ENCODE assay signal across 13 mouse cellular contexts in the genomic region with DNA sequence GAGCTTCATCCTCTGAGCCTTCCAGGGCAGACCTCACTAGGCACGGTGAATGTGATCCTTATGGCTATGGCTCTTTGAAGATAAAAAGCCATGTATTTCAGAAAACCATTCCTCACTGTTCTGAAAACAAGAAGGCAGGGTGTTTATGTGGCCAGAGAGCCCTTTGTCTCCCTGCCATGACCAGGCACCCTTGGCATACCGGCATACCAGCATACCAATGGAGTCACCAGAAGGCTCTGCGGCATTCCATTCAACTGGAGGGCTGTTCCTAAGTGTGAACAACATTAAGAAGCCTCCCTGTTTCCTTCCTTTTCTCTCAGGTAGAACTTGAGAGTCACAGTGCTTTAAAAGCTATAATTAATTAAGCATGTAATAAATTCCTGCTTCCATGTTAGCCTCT.
A peak's percentile ranks its signal among the peaks of the same experiment; 100 is the strongest.
DNase-seq lines count a peak whose midpoint lies in the region; ATAC-seq and TF ChIP-seq lines count a peak whose summit lies in the region.
"Had no signal": no experiment of that assay in that cellular context is flagged by ENCODE, and none has a peak within 500 bp of the region (broad histone marks: within the 10 kb centered on the region; RNA-seq: fewer than 3 reads in every experiment).

No protein-coding gene starts in this region.

- no peak for ATAC-seq in kidney, embryonic 16.5 days (ENCODE audit: low FRiP score, low TSS enrichment)
- ATAC-seq: hindbrain, embryonic 16.5 days had no signal

- no peak overlapping the region for H3K4me3 ChIP-seq in gastrocnemius, adult 2 months
- H3K4me3 ChIP-seq in kidney, adult 2 months (ENCODE audit: insufficient read depth, low read depth, low read length) = no peak overlapping the region
- no peak overlapping the region for H3K4me3 ChIP-seq in kidney, embryonic 16.5 days (ENCODE audit: low read length)
- H3K4me3 ChIP-seq: forebrain, embryonic 12.5 days had no signal

- 62% methylated on average over 3 of the region's 3 CpGs for WGBS in kidney, adult 2 months
- 84% methylated on average over 3 of the region's 3 CpGs for WGBS in kidney, embryonic 16.5 days

- no peak overlapping the region for H3K9ac ChIP-seq in kidney, embryonic 16.5 days (replicated peaks; ENCODE audit: low read length)
- H3K9ac ChIP-seq: forebrain, embryonic 12.5 days had no signal

- H3K4me1 ChIP-seq in kidney, adult 2 months (ENCODE audit: control insufficient read depth, insufficient read depth, low read length) = no peaks in the 10 kb centered on the region
- no peaks in the 10 kb centered on the region for H3K4me1 ChIP-seq in kidney, embryonic 16.5 days (ENCODE audit: insufficient read depth, low read length)
- H3K4me1 ChIP-seq: forebrain, embryonic 12.5 days had no signal

- H3K27ac ChIP-seq in gastrocnemius, adult 2 months = peak overlapping the region; percentile 64
- H3K27ac ChIP-seq in kidney, adult 2 months (ENCODE audit: insufficient read depth, low read depth, low read length) = peak overlapping the region; percentile 57
- no peak overlapping the region for H3K27ac ChIP-seq in kidney, embryonic 16.5 days (ENCODE audit: low read length)
- H3K27ac ChIP-seq: forebrain, embryonic 12.5 days had no signal

- H3K9me3 ChIP-seq in kidney, embryonic 16.5 days (ENCODE audit: low read length) = no peaks in the 10 kb centered on the region
- H3K9me3 ChIP-seq: forebrain, embryonic 12.5 days had no signal

- H3K27me3 ChIP-seq in kidney, adult 2 months (replicated peaks; ENCODE audit: control insufficient read depth, insufficient read depth, low read length) = no peaks in the 10 kb centered on the region
- no peaks in the 10 kb centered on the region for H3K27me3 ChIP-seq in kidney, embryonic 16.5 days (ENCODE audit: insufficient read depth, low read length)
- H3K27me3 ChIP-seq: forebrain, embryonic 12.5 days had no signal

- H3K4me2 ChIP-seq in kidney, embryonic 16.5 days (replicated peaks; ENCODE audit: low read depth, low read length) = no peak overlapping the region
- H3K4me2 ChIP-seq: forebrain, embryonic 12.5 days had no signal

- no peaks in the 10 kb centered on the region for H3K36me3 ChIP-seq in kidney, adult 2 months (ENCODE audit: control insufficient read depth, insufficient read depth, low read length)
- H3K36me3 ChIP-seq in kidney, embryonic 16.5 days (ENCODE audit: insufficient read depth, low read length) = no peaks in the 10 kb centered on the region; the same call in 1 of the 2 replicates
- H3K36me3 ChIP-seq: forebrain, embryonic 12.5 days had no signal

- no peak for DNase-seq in gastrocnemius, adult 2 months
- DNase-seq in gastrocnemius, postnatal 36 days = no peak
- DNase-seq in kidney, adult 2 months = peak; percentile 39
- peak; percentile 21 to 22 for DNase-seq in kidney, postnatal 36 days
- peak; percentile 50 for DNase-seq in lung, postnatal 36 days
- DNase-seq in cerebellum, adult 11-12 months = no peak
- DNase-seq in ovary, postnatal 14 days (ENCODE audit: low spot score) = no peak
- DNase-seq: cerebellum, adult 2 months; right cerebral cortex, postnatal 14 days; thymus, postnatal 25 days had no signal

- TF ChIP-seq POLR2A in kidney, adult 2 months (IDR thresholded peaks at IDR 0.05; ENCODE audit: low read depth, low read length) = no peak

- intact Hi-C loops in gastrocnemius, adult 2 months (cut with DNase I) = no loop called here
- intact Hi-C loops in gastrocnemius, postnatal 36 days (cut with DNase I) = no loop called here

- TF ChIP-seq CTCF in gastrocnemius, adult 2 months (IDR thresholded peaks at IDR 0.05) = no peak
- no peak for TF ChIP-seq CTCF in kidney, adult 2 months (conservative IDR thresholded peaks at IDR 0.05; ENCODE audit: insufficient read depth, insufficient read length, low read depth, low read length)

Comparison
In these comparisons a context has a peak if more than half of its experiments do, and no peak if none do; other contexts are left out.
1. DNase-seq: peak in kidney, adult 2 months (single experiment), kidney, postnatal 36 days (2 of 2) and lung, postnatal 36 days (single experiment); none in gastrocnemius, adult 2 months (single experiment), gastrocnemius, postnatal 36 days (0 of 2), cerebellum, adult 11-12 months (single experiment) and ovary, postnatal 14 days (single experiment).